Mouse (Mus musculus): Measurements from ENCODE around the gene Capn7. TPM values are rescaled to one million over a fixed set of nuclear protein-coding genes. Genes with fewer than 3 reads are reported as not detected.

Gene Capn7
- total and polyA plus RNA-seq, 3 experiments, result 23.2 to 83.7 (median 30.0) TPM

DNA sequence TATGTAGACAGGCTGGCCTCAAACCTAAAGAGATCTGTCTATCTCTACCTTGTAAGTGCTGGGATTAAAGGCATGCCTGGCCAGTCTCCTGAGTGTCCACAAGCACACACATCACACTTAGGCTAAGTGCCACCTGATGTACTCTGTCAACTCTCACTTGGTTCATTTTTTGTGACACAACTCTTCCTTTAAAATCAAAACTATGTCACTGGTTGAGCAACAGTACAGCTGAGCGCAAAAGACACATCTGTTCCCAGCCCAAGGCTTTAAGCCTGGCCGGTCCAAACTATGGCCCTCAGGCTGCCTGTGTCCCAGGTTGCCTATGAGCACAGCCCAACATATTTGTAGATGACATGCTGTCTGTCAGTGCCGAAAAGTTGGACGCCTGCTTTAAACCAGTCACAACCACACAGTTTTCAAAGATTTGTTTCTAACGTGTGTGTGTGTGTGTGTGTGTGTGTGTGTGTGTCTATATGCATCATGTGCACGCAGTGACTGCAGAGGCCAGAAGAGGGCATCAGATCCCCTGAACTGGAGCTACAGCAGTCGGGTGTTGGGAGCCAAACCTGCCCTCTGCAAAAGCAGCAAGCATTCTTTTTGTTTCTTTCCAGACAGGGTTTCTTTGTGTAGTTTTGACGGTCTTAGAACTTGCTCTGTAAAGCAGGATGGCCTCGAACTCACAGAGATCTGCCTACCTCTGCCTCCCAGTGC is 58.5 kb downstream of the Capn7 start:
- Histone ChIP-seq H3K4me3 (ENCODE audit: control insufficient read depth in 1 of 2, insufficient read depth in 1 of 2, low read depth in 2 of 2, low read length in 2 of 2) (no peak overlapping the region), H3K79me2 (ENCODE audit: control insufficient read depth, insufficient read depth, low read length, poor library complexity) (no peaks in the 10 kb centered on the region), H3K9me3 (replicated peaks; ENCODE audit: insufficient read depth, low read length) (no peaks in the 10 kb centered on the region), H3K27ac (ENCODE audit: control insufficient read depth, low read depth, low read length) (no peak overlapping the region), H3K9ac (ENCODE audit: control insufficient read depth, low read depth, low read length, poor library complexity, severe bottlenecking) (no peak overlapping the region), H3K27me3 (ENCODE audit: control insufficient read depth in 1 of 2, insufficient read depth in 2 of 2, low read length in 2 of 2) (no peaks in the 10 kb centered on the region), H3K4me1 (ENCODE audit: control insufficient read depth in 1 of 2, insufficient read depth in 2 of 2, low read length in 2 of 2) (no peaks in the 10 kb centered on the region), H3K36me3 (ENCODE audit: control insufficient read depth in 1 of 2, insufficient read depth in 2 of 2, low read length in 2 of 2) (no peaks in the 10 kb centered on the region)
- TF ChIP-seq EP300 (IDR thresholded peaks at IDR 0.05; ENCODE audit: low read depth in 1 of 2, low read length in 2 of 2), result no peak
- TF ChIP-seq CTCF (IDR thresholded peaks at IDR 0.05 in 2 of 3, conservative IDR thresholded peaks at IDR 0.05 in 1 of 3; ENCODE audit: control insufficient read depth in 1 of 3, insufficient read depth in 1 of 3, low read depth in 2 of 3, low read length in 3 of 3, poor library complexity in 1 of 3, severe bottlenecking in 1 of 3), result peak in 2 of 3 experiments; percentile 22 to 39; a peak in 3 of 6 replicates
- TF ChIP-seq SMC3 (IDR thresholded peaks at IDR 0.05; ENCODE audit: low read depth, low read length), result peak; percentile 26; the same call in 1 of the 2 replicates
- no peak for DNase-seq (ENCODE audit: low read depth, low spot score)

DNA sequence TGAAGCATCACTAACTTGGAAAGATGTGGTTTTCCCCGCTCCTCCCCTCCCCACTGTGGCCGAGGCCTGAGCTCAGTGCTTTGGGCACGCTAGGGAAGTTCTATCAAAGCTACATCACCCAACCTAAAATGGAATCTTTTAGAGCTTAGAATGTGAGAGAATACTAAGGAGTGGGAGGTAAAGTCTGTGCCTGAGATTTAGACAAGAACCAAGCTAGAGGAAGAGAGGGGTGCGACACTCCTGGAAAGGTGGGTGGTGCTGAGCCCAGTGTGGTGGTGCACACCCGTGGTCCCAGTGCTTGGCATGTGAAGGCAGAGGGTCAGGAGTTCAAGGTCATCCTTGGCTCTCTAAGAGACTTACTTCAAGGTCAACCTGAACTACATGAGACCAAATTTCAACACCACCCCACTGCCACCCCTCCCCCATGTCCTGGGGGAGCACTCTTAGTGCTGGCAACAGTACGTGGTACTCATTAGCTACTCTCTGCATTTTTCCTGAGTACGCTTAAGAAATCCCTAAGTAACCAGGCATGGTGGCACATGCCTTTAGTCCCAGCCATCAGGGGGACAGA is 59.3 kb downstream of the Capn7 start:
- TF ChIP-seq UBTF (IDR thresholded peaks at IDR 0.05; ENCODE audit: borderline replicate concordance, insufficient read depth, low read depth, low read length), result no peak
- TF ChIP-seq USF2 (IDR thresholded peaks at IDR 0.05; ENCODE audit: borderline replicate concordance in 1 of 2, insufficient read depth in 1 of 2, low read depth in 1 of 2, low read length in 2 of 2), result no peak
- no peak for TF ChIP-seq GABPA (IDR thresholded peaks at IDR 0.05; ENCODE audit: low read depth, low read length)
- TF ChIP-seq MAX (IDR thresholded peaks at IDR 0.05; ENCODE audit: low read length), result no peak
- TF ChIP-seq KAT2A (conservative IDR thresholded peaks at IDR 0.05; ENCODE audit: low read depth, low read length), result no peak
- TF ChIP-seq CHD2 (IDR thresholded peaks at IDR 0.05; ENCODE audit: low read length), result no peak
- no peak for TF ChIP-seq ETS1 (IDR thresholded peaks at IDR 0.05; ENCODE audit: low read depth, low read length)
- no peak for TF ChIP-seq ZC3H11A (IDR thresholded peaks at IDR 0.05; ENCODE audit: low read depth, low read length)
- TF ChIP-seq USF1 (IDR thresholded peaks at IDR 0.05; ENCODE audit: low read depth, low read length), result no peak
- TF ChIP-seq ELF1 (IDR thresholded peaks at IDR 0.05; ENCODE audit: low read depth, low read length), result no peak
- TF ChIP-seq MYC (IDR thresholded peaks at IDR 0.05; ENCODE audit: low read depth, low read length), result no peak
- no peak for TF ChIP-seq MAFK (IDR thresholded peaks at IDR 0.05; ENCODE audit: borderline replicate concordance, low read depth, low read length)
- no peak for TF ChIP-seq E2F4 (IDR thresholded peaks at IDR 0.05; ENCODE audit: borderline replicate concordance, low read depth, low read length)
- TF ChIP-seq NELFE (IDR thresholded peaks at IDR 0.05; ENCODE audit: low read depth, low read length), result no peak
- TF ChIP-seq MAZ (IDR thresholded peaks at IDR 0.05; ENCODE audit: low read depth, low read length), result no peak
- TF ChIP-seq POLR2A (IDR thresholded peaks at IDR 0.05; ENCODE audit: control insufficient read depth in 1 of 2, insufficient read depth in 1 of 2, low read depth in 1 of 2, low read length in 2 of 2, poor library complexity in 1 of 2), result no peak
- no peak for TF ChIP-seq POLR2AphosphoS2 (IDR thresholded peaks at IDR 0.05; ENCODE audit: low read length)
- no peak for TF ChIP-seq POLR2AphosphoS5 (IDR thresholded peaks at IDR 0.05; ENCODE audit: borderline replicate concordance, low read depth, low read length)
- TF ChIP-seq TAL1 (IDR thresholded peaks at IDR 0.05; ENCODE audit: low read length), result no peak
- no peak for DNase-seq (ENCODE audit: low read depth, low spot score)

More for the DNA sequence above, 59.3 kb downstream of the Capn7 start:
- Histone ChIP-seq H3K9ac (ENCODE audit: control insufficient read depth, low read depth, low read length, poor library complexity, severe bottlenecking) (no peak overlapping the region), H3K27me3 (ENCODE audit: control insufficient read depth in 1 of 2, insufficient read depth in 2 of 2, low read length in 2 of 2) (no peaks in the 10 kb centered on the region), H3K9me3 (replicated peaks; ENCODE audit: insufficient read depth, low read length) (no peaks in the 10 kb centered on the region), H3K79me2 (ENCODE audit: control insufficient read depth, insufficient read depth, low read length, poor library complexity) (no peaks in the 10 kb centered on the region), H3K4me1 (ENCODE audit: control insufficient read depth in 1 of 2, insufficient read depth in 2 of 2, low read length in 2 of 2) (peaks cover under 1 to 2% of the 10 kb centered on the region in 2 experiments; a peak in 3 of 4 replicates), H3K36me3 (ENCODE audit: control insufficient read depth in 1 of 2, insufficient read depth in 2 of 2, low read length in 2 of 2) (no peaks in the 10 kb centered on the region), H3K4me3 (ENCODE audit: control insufficient read depth in 1 of 2, insufficient read depth in 1 of 2, low read depth in 2 of 2, low read length in 2 of 2) (no peak overlapping the region), H3K27ac (ENCODE audit: control insufficient read depth, low read depth, low read length) (no peak overlapping the region)

Measured in MEL (cell line).